Mouse (Mus musculus) urinary bladder, postnatal 10 days (tissue): ENCODE results near the gene Ccl19.
"Not testable (repeated sequence)": the region's sequence is repeated elsewhere in the genome, so short reads cannot be mapped to it uniquely, and the experiment has no call there.

Source experiments
- DNase-seq: peaks from one replicate; pipeline ENCODE4 v3.0.0; 2022; ENCODE audit warnings: low spot score

Ccl19 gene

GRCm38 (mm10) chr4:42756477-42756876, at the start of gene Ccl19:
Gene Ccl19 (minus strand): TSS chr4:42756577.
- not testable (repeated sequence) for DNase-seq

- DNase-seq, result not testable (repeated sequence)
These were observed 17.5 kb upstream of the Ccl19 start, which contains the start of gene Ccl21a for GRCm38 (mm10) chr4:42773893-42774292. Gene Ccl21a (minus strand): TSS chr4:42773993.

- not testable (repeated sequence) for DNase-seq
These were observed 21.1 kb downstream of the Ccl19 start, which contains the start of gene 4930578G10Rik for GRCm38 (mm10) chr4:42735245-42735644. Gene 4930578G10Rik (plus strand): TSS chr4:42735545.
